Mouse (Mus musculus) layer of hippocampus, postnatal 36 days (tissue): ENCODE measurements around the gene Clec4n. TPM values are rescaled to one million over a fixed set of nuclear protein-coding genes. Genes with fewer than 3 reads are reported as not detected.
"Not testable (repeated sequence)": the region's sequence is repeated elsewhere in the genome, so short reads cannot be mapped to it uniquely, and the experiment has no call there.

Experiments
- DNase-seq, 2 experiments: peaks; one replicate each; pipeline ENCODE4 v3.0.0; 2022
- total RNA-seq, 2 experiments: library from RNA; stranded (reverse); gene quantifications; 2 replicates each; pipeline ENCODE4 v1.2.3; 2021

The Clec4n gene
- total RNA-seq, 2 experiments from 2014 or later, result not detected

GRCm38 (mm10) chr6:123292751-123293400, 63.2 kb downstream of the Clec4n start:
- no peak for DNase-seq

- not testable (repeated sequence) for DNase-seq
Observed at GRCm38 (mm10) chr6:123293509-123293908, 63.9 kb downstream of the Clec4n start.

Other genes starting within 250 kb of the Clec4n start
- not detected for gene Clec4a4, start 239.5 kb upstream of the Clec4n start, total RNA-seq
- not detected for gene Clec4b1, start 179.9 kb upstream of the Clec4n start, total RNA-seq
- gene Clec4a2, start 123.4 kb upstream of the Clec4n start, total RNA-seq, result 1 to 10 TPM; 1.8 to 2.7 TPM
- gene Clec4b2, start 57.0 kb upstream of the Clec4n start, total RNA-seq, result not detected
- gene Clec4d, start 32.3 kb downstream of the Clec4n start, total RNA-seq, result not detected
- not detected for gene Clec4e, start 60.0 kb downstream of the Clec4n start, total RNA-seq
- gene Vmn2r19, start 78.5 kb downstream of the Clec4n start, total RNA-seq, result not detected
- gene Vmn2r20, start 188.3 kb downstream of the Clec4n start, total RNA-seq, result not detected